Mouse (Mus musculus) megakaryocyte, embryonic 14.5 days (primary cell): Measurements from ENCODE around the gene Irak1bp1. TPM values are rescaled to one million over a fixed set of nuclear protein-coding genes. Genes with fewer than 3 reads are reported as not detected.

Experiments
- H3K27me3 ChIP-seq: replicated peaks from 2 replicates; pipeline ENCODE3; 2012; ENCODE audit warnings: inconsistent platforms
- H3K36me3 ChIP-seq: replicated peaks from 2 replicates; pipeline ENCODE3; 2012; ENCODE audit warnings: low read length, inconsistent platforms, mixed read lengths
- H3K4me1 ChIP-seq: 2 replicates; pipeline ENCODE4 v1.6.1; 2012; ENCODE audit warnings: inconsistent platforms
- H3K4me3 ChIP-seq: replicated peaks from 2 replicates; pipeline ENCODE3; 2012; ENCODE audit warnings: moderate library complexity, mild to moderate bottlenecking, inconsistent platforms
- H3K9me3 ChIP-seq: 2 replicates; pipeline ENCODE4 v1.6.1; 2012; ENCODE audit warnings: inconsistent platforms
- FLI1 ChIP-seq: IDR thresholded peaks from 2 replicates; pipeline ENCODE4 v1.6.1; 2012; ENCODE audit warnings: low read length, inconsistent platforms, mixed read lengths
- GATA1 ChIP-seq: IDR thresholded peaks from 3 replicates; pipeline ENCODE4 v1.6.1; 2012; ENCODE audit warnings: mixed read lengths, low read length, inconsistent platforms, borderline replicate concordance
- polyA plus RNA-seq: library from polyadenylated mRNA; stranded (reverse); fragments of >175 nt; gene quantifications from 2 replicates; pipeline ENCODE4 v1.2.3, GENCODE M21; 2012; ENCODE audit warnings: low replicate concordance; ENCODE audit not compliant: insufficient read depth

The Irak1bp1 gene
- polyA plus RNA-seq, 1 experiment = 4.0 TPM

DNA sequence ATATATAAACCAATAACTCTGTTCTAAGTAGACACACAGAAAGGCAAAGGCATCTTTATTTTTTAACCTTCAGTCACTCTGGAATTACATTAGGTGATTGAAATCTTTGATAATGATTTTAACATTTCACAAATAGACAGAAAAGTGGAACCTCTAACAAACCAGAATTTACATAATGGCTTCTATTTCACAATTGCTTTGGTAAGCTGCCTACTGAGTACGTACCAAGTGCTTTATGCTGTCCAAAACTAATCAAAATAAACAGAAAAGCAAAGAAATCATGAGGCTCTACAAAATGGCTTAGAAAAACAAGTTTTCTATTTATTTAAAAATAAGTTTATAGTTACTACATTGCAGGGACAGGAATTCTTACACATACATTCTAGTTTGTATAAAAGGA is 36.8 kb downstream of the Irak1bp1 start:
- Histone ChIP-seq H3K36me3 (peaks cover 66% of the 10 kb centered on the region), H3K9me3 (no peaks in the 10 kb centered on the region), H3K27me3 (no peaks in the 10 kb centered on the region), H3K4me1 (no peaks in the 10 kb centered on the region), H3K4me3 (no peak overlapping the region)
- no peak for TF ChIP-seq GATA1
- no peak for TF ChIP-seq FLI1

DNA sequence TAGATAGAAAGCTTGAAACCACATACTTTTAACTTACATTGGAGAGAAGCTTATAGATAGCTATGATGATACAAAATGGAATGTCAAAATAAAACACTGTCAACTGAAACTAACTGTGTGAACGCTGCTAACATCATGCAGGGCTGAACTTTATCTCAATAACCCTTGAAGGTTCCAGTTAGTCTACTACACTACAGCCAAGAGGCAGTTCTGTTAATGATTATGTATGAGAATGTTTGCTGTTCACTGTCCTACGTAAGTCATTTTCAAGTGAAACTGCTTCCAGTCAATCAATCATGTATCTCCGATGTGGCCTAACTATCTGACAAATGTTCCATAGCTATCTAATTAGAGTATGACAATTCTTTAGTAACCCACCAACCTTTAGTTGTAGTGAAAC is 38.4 kb downstream of the Irak1bp1 start:
- Histone ChIP-seq H3K9me3 (no peaks in the 10 kb centered on the region), H3K4me1 (no peaks in the 10 kb centered on the region; the same call in 1 of the 2 replicates), H3K4me3 (no peak overlapping the region), H3K27me3 (no peaks in the 10 kb centered on the region), H3K36me3 (peaks cover 78% of the 10 kb centered on the region)
- no peak for TF ChIP-seq FLI1
- TF ChIP-seq GATA1 = no peak

DNA sequence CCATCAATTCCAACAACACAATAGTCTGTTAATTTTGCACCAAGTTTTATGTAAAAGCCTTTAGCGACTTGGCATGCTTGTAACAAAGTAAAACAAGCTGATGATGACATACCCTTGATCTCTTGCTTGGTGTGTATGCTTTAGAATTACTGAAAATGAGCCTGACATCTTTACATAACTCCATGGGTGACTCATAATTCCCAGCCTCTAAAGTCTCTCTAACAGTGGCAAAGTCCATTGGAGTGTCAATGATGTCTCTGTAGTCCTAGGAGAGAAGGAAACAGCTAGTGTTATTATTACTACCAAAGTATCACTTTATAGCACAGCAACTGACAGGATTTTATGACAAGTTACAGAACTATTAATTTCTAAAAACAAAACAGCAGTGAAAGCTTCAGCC is 47.7 kb downstream of the Irak1bp1 start:
- TF ChIP-seq GATA1 = no peak
- TF ChIP-seq FLI1 = no peak
- peaks cover 100% of the 10 kb centered on the region for H3K36me3 ChIP-seq
- H3K27me3 ChIP-seq = no peaks in the 10 kb centered on the region
- peaks cover 3% of the 10 kb centered on the region; the same call in 1 of the 2 replicates for H3K4me1 ChIP-seq
- H3K9me3 ChIP-seq = no peaks in the 10 kb centered on the region
- H3K4me3 ChIP-seq = no peak overlapping the region

DNA sequence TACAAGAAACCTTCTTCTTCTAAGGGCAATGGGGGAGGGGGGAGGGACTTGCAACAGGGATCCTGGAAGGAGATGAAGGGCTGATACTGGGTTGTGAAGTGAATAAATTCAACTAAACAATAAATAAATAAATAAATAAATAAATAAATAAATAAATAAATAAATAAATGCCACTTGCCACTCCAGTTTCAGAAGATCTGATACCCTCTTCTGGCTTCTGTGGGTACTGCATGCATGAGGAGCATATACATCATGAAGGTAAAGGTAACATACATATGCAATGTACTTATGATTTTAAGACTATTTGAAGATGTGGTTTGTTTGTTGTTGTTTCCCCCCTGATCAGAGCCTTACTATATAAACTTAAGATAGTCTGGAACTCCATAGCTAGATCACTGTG is 54.8 kb downstream of the Irak1bp1 start:
- H3K9me3 ChIP-seq = no peaks in the 10 kb centered on the region
- no peaks in the 10 kb centered on the region for H3K27me3 ChIP-seq
- TF ChIP-seq FLI1 = no peak
- no peak for TF ChIP-seq GATA1
- no peak overlapping the region for H3K4me3 ChIP-seq
- H3K36me3 ChIP-seq = peaks cover 93% of the 10 kb centered on the region
- no peaks in the 10 kb centered on the region; the same call in 1 of the 2 replicates for H3K4me1 ChIP-seq

DNA sequence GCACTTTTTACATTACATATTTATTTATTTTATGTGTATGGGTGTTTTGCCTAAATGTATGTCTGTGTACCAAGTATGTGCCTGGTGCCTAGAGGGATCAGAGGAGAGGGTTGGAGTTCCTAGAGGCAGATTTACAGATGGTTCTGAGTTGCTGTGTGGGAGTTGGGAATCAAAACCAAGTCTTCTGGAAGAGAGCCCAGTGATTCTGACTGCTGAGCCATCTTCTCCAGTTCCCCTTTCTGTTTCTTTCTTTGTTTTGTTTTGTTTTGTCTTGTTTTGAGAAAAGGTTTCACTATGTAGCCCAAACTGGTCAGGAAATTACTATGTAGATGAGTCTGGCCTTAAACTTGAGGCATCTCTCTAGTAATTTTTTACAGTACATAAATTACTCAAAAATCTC is 59.3 kb downstream of the Irak1bp1 start:
- Histone ChIP-seq H3K9me3 (no peaks in the 10 kb centered on the region), H3K4me1 (no peaks in the 10 kb centered on the region), H3K4me3 (no peak overlapping the region), H3K36me3 (peaks cover 93% of the 10 kb centered on the region), H3K27me3 (no peaks in the 10 kb centered on the region)
- no peak for TF ChIP-seq GATA1
- TF ChIP-seq FLI1 = no peak

Other genes with a start within 250 kb of the Irak1bp1 start
- gene Phip, start 146.0 kb downstream of the Irak1bp1 start, polyA plus RNA-seq = 0.92 and 2.4 TPM in 2 replicates